Mouse (Mus musculus): Measurements from ENCODE around the gene Slc37a1.

DNA sequence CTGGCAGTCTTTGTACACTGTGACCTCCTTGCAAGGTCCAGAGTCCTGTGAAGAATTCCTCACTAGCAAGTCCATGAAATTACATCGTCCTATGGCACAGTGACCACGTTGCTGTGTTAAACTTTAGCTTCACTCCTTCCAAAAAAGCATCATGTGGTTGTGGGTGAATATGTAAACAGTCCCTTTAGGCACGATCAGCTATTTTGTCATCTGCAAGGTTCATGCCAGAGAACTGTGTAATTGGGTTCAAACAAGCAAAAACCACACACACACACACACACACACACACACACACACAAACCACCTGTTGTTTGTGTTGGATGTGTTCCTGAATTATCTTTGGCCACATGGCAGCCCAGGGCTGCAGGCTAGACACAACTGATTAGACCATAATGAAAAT lies 45.3 kb downstream of the Slc37a1 start:
- TF ChIP-seq CTCF (IDR thresholded peaks at IDR 0.05; ENCODE audit: control insufficient read depth, insufficient read depth, low read length) (no peak), POLR2A (IDR thresholded peaks at IDR 0.05; ENCODE audit: borderline replicate concordance, control insufficient read depth, low read depth, low read length) (no peak)

All from bone marrow, adult 2 months (tissue).